Mouse (Mus musculus): ENCODE measurements around the gene Map3k15.

DNA sequence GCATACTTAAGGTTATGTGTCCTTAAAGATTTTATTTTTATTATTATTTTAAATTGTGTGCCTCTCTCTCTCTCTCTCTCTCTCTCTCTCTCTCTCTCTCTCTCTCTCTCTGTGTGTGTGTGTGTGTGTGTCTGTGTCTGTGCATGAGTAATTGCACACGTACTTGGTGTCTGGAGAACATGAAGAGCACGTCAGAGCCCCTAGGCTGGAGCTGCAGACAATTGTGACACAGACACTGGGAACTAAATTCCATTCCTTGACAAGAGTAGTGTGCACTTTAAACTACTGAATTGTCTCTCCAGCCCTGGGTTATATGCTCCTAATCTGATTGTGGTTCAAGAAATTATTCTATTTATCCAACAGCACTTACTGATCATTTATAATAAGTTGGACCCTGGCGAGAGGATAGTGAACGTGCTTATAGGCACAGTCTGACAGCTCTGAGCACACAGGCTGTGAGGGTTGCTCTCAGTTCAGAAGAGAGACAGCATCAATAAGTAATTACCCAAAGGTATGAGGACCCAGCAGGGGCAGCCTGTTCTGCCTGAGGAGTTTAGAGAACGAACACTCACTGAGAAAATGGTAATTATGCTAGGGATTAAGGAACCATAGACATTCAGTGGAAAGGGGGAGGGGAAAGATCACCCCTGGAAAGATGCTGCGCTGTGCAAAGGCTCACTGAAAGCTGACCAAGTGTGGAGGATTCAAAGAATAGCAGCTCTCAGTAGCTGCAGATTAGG lies 178.2 kb downstream of the Map3k15 start:
- TF ChIP-seq CTCF (conservative IDR thresholded peaks at IDR 0.05; ENCODE audit: insufficient read depth, insufficient read length, low read depth, low read length) = no peak
- TF ChIP-seq POLR2A (IDR thresholded peaks at IDR 0.05; ENCODE audit: low read depth, low read length) = no peak
